Mouse (Mus musculus): ENCODE measurements around the gene Vsig2.

DNA sequence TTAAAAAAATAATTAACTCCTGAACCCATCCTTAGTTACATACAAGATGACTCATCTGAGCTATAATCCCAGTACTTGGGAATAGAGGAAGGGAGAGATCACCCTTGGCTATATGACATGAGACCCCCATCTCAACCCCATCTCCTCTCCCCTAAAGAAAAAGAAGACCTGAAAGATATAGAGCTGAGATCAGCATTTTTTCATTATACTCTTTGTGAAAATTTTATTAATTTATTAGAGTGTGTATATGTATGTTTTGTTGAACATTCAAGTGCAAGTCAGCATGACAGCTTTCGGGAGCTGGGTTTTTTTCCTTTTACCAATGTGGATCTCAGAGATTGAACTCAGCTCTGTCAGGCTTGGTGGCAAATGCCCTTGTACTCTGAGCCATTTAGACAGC lies 37.9 kb upstream of the Vsig2 start:
- TF ChIP-seq CTCF (IDR thresholded peaks at IDR 0.05; ENCODE audit: borderline replicate concordance, extremely low read depth, insufficient read depth, insufficient read length): no peak
- TF ChIP-seq POLR2A (IDR thresholded peaks at IDR 0.05; ENCODE audit: borderline replicate concordance, extremely low read depth, insufficient read depth, insufficient read length, poor library complexity, severe bottlenecking): no peak
